ENCODE assay signal across 10 mouse cellular contexts in genomic region chr8:61419521-61419920, GRCm38 (mm10).
"Had no signal": no experiment of that assay in that cellular context is flagged by ENCODE, and none has a peak within 500 bp of the region (broad histone marks: within the 10 kb centered on the region; RNA-seq: fewer than 3 reads in every experiment).

No protein-coding gene starts in this region.

- H3K9me3 ChIP-seq: limb, embryonic 15.5 days; liver, embryonic 12.5 days; midbrain, embryonic 13.5 days had no signal

- ATAC-seq: liver, embryonic 12.5 days had no signal

- H3K27ac ChIP-seq: limb, embryonic 15.5 days; liver, embryonic 12.5 days; stomach, postnatal 0 days had no signal

- H3K4me3 ChIP-seq: limb, embryonic 15.5 days; liver, embryonic 12.5 days; midbrain, embryonic 13.5 days had no signal

- H3K27me3 ChIP-seq: limb, embryonic 15.5 days; liver, embryonic 12.5 days; midbrain, embryonic 13.5 days had no signal

- H3K36me3 ChIP-seq: limb, embryonic 15.5 days; liver, embryonic 12.5 days; midbrain, embryonic 13.5 days had no signal

- DNase-seq: kidney, adult 18-20 months; kidney, postnatal 25 days; left cerebral cortex, postnatal 4 days; lung, postnatal 14 days; thymus, postnatal 4 days had no signal

- H3K9ac ChIP-seq: limb, embryonic 15.5 days; liver, embryonic 12.5 days; lung, embryonic 14.5 days; midbrain, embryonic 13.5 days had no signal

- H3K4me2 ChIP-seq: limb, embryonic 15.5 days; liver, embryonic 12.5 days; lung, embryonic 14.5 days; midbrain, embryonic 13.5 days had no signal
